Comparison of ENCODE assay signal across 14 mouse cellular contexts in the genomic region with DNA sequence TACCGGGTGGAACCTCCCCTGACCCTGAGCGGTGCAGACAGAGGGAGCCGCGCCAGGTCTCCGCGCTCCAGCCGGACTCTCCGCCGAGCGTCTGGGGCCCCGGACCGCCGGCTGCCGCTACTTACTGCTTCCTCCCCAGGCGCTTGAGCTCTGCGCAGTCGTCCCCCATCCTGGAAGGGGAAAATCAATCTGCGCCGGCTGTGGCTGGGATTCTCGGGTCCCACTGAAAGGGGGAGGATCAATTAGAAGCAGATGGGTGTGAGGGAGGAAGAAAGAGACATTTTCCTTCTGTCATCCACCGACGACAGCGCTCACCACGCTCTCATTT. TPM values are rescaled to one million over a fixed set of nuclear protein-coding genes. Genes with fewer than 3 reads are reported as not detected.
DNase-seq lines count a peak whose midpoint lies in the region; ATAC-seq and TF ChIP-seq lines count a peak whose summit lies in the region.
"Had no signal": no experiment of that assay in that cellular context is flagged by ENCODE, and none has a peak within 500 bp of the region (broad histone marks: within the 10 kb centered on the region; RNA-seq: fewer than 3 reads in every experiment).

No protein-coding gene starts in this region.

- peaks cover 40% of the 10 kb centered on the region for H3K4me1 ChIP-seq in forebrain, embryonic 10.5 days
- peaks cover 8% of the 10 kb centered on the region for H3K4me1 ChIP-seq in forebrain, embryonic 13.5 days
- H3K4me1 ChIP-seq in intestine, embryonic 14.5 days (replicated peaks; ENCODE audit: control insufficient read depth, insufficient read depth, low read length): 0 out of 2 replicates have a peak, but pooled peaks cover 4% of the 10 kb centered on the region
- H3K4me1 ChIP-seq in intestine, postnatal 0 days (replicated peaks; ENCODE audit: control insufficient read depth, insufficient read depth, low read length): no peaks in the 10 kb centered on the region
- peaks cover 6% of the 10 kb centered on the region for H3K4me1 ChIP-seq in embryonic facial prominence, embryonic 11.5 days (ENCODE audit: control insufficient read depth, insufficient read depth, low read length)
- H3K4me1 ChIP-seq in limb, embryonic 15.5 days: peaks cover 41% of the 10 kb centered on the region
- H3K4me1 ChIP-seq in midbrain, embryonic 10.5 days: peaks cover 44% of the 10 kb centered on the region

- peak overlapping the region; percentile 14 for H3K4me3 ChIP-seq in forebrain, embryonic 10.5 days
- no peak overlapping the region for H3K4me3 ChIP-seq in forebrain, embryonic 13.5 days
- H3K4me3 ChIP-seq in intestine, embryonic 14.5 days (ENCODE audit: low read depth, low read length): 0 out of 2 replicates have a peak overlapping the region, but pooled peaks have one; percentile 1
- H3K4me3 ChIP-seq in intestine, postnatal 0 days (ENCODE audit: low read depth, low read length): no peak overlapping the region
- no peak overlapping the region for H3K4me3 ChIP-seq in embryonic facial prominence, embryonic 11.5 days (ENCODE audit: low read depth, low read length)
- H3K4me3 ChIP-seq in limb, embryonic 15.5 days: peak overlapping the region; percentile 16
- no peak overlapping the region for H3K4me3 ChIP-seq in midbrain, embryonic 10.5 days
- H3K4me3 ChIP-seq: left cerebral cortex, adult 2 months had no signal

- WGBS in forebrain, embryonic 10.5 days: under 1% methylated on average over 24 of the region's 24 CpGs
- under 1% methylated on average over 21 of the region's 24 CpGs for WGBS in forebrain, embryonic 13.5 days
- 1% methylated on average over 23 of the region's 24 CpGs for WGBS in intestine, embryonic 14.5 days
- WGBS in intestine, postnatal 0 days: under 1% methylated on average over 23 of the region's 24 CpGs
- under 1% methylated on average over 22 of the region's 24 CpGs for WGBS in embryonic facial prominence, embryonic 11.5 days
- 0% methylated on average over 24 of the region's 24 CpGs for WGBS in limb, embryonic 15.5 days
- under 1% methylated on average over 24 of the region's 24 CpGs for WGBS in midbrain, embryonic 10.5 days

- H3K27me3 ChIP-seq in forebrain, embryonic 10.5 days (ENCODE audit: poor library complexity, severe bottlenecking): peaks cover 100% of the 10 kb centered on the region
- H3K27me3 ChIP-seq in forebrain, embryonic 13.5 days: peaks cover 99% of the 10 kb centered on the region
- peaks cover 99% of the 10 kb centered on the region for H3K27me3 ChIP-seq in intestine, embryonic 14.5 days (replicated peaks; ENCODE audit: control insufficient read depth, insufficient read depth, low read length)
- H3K27me3 ChIP-seq in intestine, postnatal 0 days (replicated peaks; ENCODE audit: control insufficient read depth, insufficient read depth, low read length): peaks cover 95% of the 10 kb centered on the region
- peaks cover 87% of the 10 kb centered on the region for H3K27me3 ChIP-seq in embryonic facial prominence, embryonic 11.5 days (ENCODE audit: control insufficient read depth, insufficient read depth, low read length)
- peaks cover 98% of the 10 kb centered on the region for H3K27me3 ChIP-seq in limb, embryonic 15.5 days
- H3K27me3 ChIP-seq in midbrain, embryonic 10.5 days (ENCODE audit: low read depth, poor library complexity, severe bottlenecking): peaks cover 100% of the 10 kb centered on the region

- H3K27ac ChIP-seq in forebrain, embryonic 10.5 days: no peak overlapping the region
- no peak overlapping the region for H3K27ac ChIP-seq in forebrain, embryonic 13.5 days
- H3K27ac ChIP-seq in intestine, embryonic 14.5 days (ENCODE audit: low read depth): no peak overlapping the region
- H3K27ac ChIP-seq in intestine, postnatal 0 days (ENCODE audit: low read depth, low read length): no peak overlapping the region
- no peak overlapping the region for H3K27ac ChIP-seq in embryonic facial prominence, embryonic 11.5 days (replicated peaks; ENCODE audit: low read depth, low read length)
- H3K27ac ChIP-seq in limb, embryonic 15.5 days: no peak overlapping the region
- H3K27ac ChIP-seq in midbrain, embryonic 10.5 days (replicated peaks): no peak overlapping the region
- H3K27ac ChIP-seq: left cerebral cortex, adult 2 months had no signal

- H3K36me3 ChIP-seq in forebrain, embryonic 10.5 days (replicated peaks): no peaks in the 10 kb centered on the region
- no peaks in the 10 kb centered on the region for H3K36me3 ChIP-seq in forebrain, embryonic 13.5 days (ENCODE audit: poor library complexity, severe bottlenecking)
- H3K36me3 ChIP-seq in intestine, embryonic 14.5 days (ENCODE audit: control insufficient read depth, insufficient read depth, low read length): no peaks in the 10 kb centered on the region
- H3K36me3 ChIP-seq in intestine, postnatal 0 days (ENCODE audit: control insufficient read depth, insufficient read depth): no peaks in the 10 kb centered on the region
- H3K36me3 ChIP-seq in embryonic facial prominence, embryonic 11.5 days (replicated peaks; ENCODE audit: control insufficient read depth, insufficient read depth, low read depth, low read length): no peaks in the 10 kb centered on the region
- no peaks in the 10 kb centered on the region for H3K36me3 ChIP-seq in limb, embryonic 15.5 days
- H3K36me3 ChIP-seq in midbrain, embryonic 10.5 days: no peaks in the 10 kb centered on the region

- ATAC-seq in forebrain, embryonic 13.5 days: no peak
- no peak for ATAC-seq in intestine, embryonic 14.5 days (replicated peaks; ENCODE audit: low FRiP score, low TSS enrichment, low read depth)
- no peak for ATAC-seq in intestine, postnatal 0 days
- no peak for ATAC-seq in embryonic facial prominence, embryonic 11.5 days (replicated peaks; ENCODE audit: insufficient number of reproducible peaks, low FRiP score, low TSS enrichment, low read depth)
- ATAC-seq in limb, embryonic 15.5 days (ENCODE audit: insufficient number of reproducible peaks, low FRiP score, low TSS enrichment, low read depth): no peak
- ATAC-seq: liver, postnatal 0 days had no signal

- no peak overlapping the region for H3K9ac ChIP-seq in forebrain, embryonic 13.5 days
- H3K9ac ChIP-seq in intestine, embryonic 14.5 days (ENCODE audit: low read length): no peak overlapping the region
- no peak overlapping the region for H3K9ac ChIP-seq in intestine, postnatal 0 days (ENCODE audit: low read depth, low read length)
- no peak overlapping the region for H3K9ac ChIP-seq in embryonic facial prominence, embryonic 11.5 days (replicated peaks; ENCODE audit: low read length)
- no peak overlapping the region for H3K9ac ChIP-seq in limb, embryonic 15.5 days
- H3K9ac ChIP-seq: liver, postnatal 0 days had no signal

- no peaks in the 10 kb centered on the region for H3K9me3 ChIP-seq in forebrain, embryonic 10.5 days
- H3K9me3 ChIP-seq in forebrain, embryonic 13.5 days (replicated peaks): no peaks in the 10 kb centered on the region
- no peaks in the 10 kb centered on the region for H3K9me3 ChIP-seq in intestine, embryonic 14.5 days (ENCODE audit: control insufficient read depth, low read length)
- no peaks in the 10 kb centered on the region for H3K9me3 ChIP-seq in intestine, postnatal 0 days (ENCODE audit: control insufficient read depth)
- H3K9me3 ChIP-seq in embryonic facial prominence, embryonic 11.5 days (replicated peaks; ENCODE audit: control insufficient read depth, low read length): no peaks in the 10 kb centered on the region
- H3K9me3 ChIP-seq in limb, embryonic 15.5 days: no peaks in the 10 kb centered on the region
- no peaks in the 10 kb centered on the region for H3K9me3 ChIP-seq in midbrain, embryonic 10.5 days (replicated peaks)

- no peak overlapping the region for H3K4me2 ChIP-seq in forebrain, embryonic 13.5 days
- no peak overlapping the region for H3K4me2 ChIP-seq in intestine, embryonic 14.5 days (ENCODE audit: low read length)
- H3K4me2 ChIP-seq in intestine, postnatal 0 days (replicated peaks; ENCODE audit: low read depth): no peak overlapping the region
- H3K4me2 ChIP-seq in embryonic facial prominence, embryonic 11.5 days (ENCODE audit: low read depth, low read length): 0 out of 2 replicates have a peak overlapping the region, but pooled peaks have one; percentile 3
- peak overlapping the region; percentile 20 for H3K4me2 ChIP-seq in limb, embryonic 15.5 days

- DNase-seq in forebrain, embryonic 10.5 days (ENCODE audit: extremely low spot score, low spot score): no peak
- no peak for DNase-seq in intestine, embryonic 14.5 days (ENCODE audit: low spot score)
- peak; percentile 66 for DNase-seq in embryonic facial prominence, embryonic 11.5 days (ENCODE audit: low spot score)
- no peak for DNase-seq in midbrain, embryonic 10.5 days (ENCODE audit: low spot score)
- DNase-seq in thymus, postnatal 10 days (ENCODE audit: low spot score in 2 of 2): no peak
- DNase-seq: right cerebral cortex, postnatal 4 days; thymus, adult 18-20 months had no signal

- TF ChIP-seq CTCF in intestine, postnatal 0 days (IDR thresholded peaks at IDR 0.05; ENCODE audit: low read depth): no peak

RNA-seq across cellular contexts. Expression of a gene that starts 3.5 kb away (rescaled TPM):
- not detected in 2 replicates for polyA plus RNA-seq in forebrain, embryonic 10.5 days (2016; fragmentation: Nextera tagmentation; extraction: Ambion mirVana)
- polyA plus RNA-seq in forebrain, embryonic 13.5 days (2015; fragmentation: Nextera tagmentation; extraction: Ambion mirVana): 0.14 TPM in 1 of 2 replicates, not detected in the other
- 0.16 TPM in 1 of 2 replicates, not detected in the other for polyA plus RNA-seq in intestine, embryonic 14.5 days (2014; fragmentation: Nextera tagmentation; extraction: Ambion mirVana)
- not detected in 2 replicates for polyA plus RNA-seq in intestine, postnatal 0 days (2015; fragmentation: Nextera tagmentation; extraction: Ambion mirVana)
- polyA plus RNA-seq in embryonic facial prominence, embryonic 11.5 days (2014; fragmentation: Nextera tagmentation; extraction: Ambion mirVana): 1.8 and 2.0 TPM in 2 replicates
- polyA plus RNA-seq in limb, embryonic 15.5 days (2015; fragmentation: Nextera tagmentation; extraction: Ambion mirVana): 0.87 and 0.88 TPM in 2 replicates
- polyA plus RNA-seq in midbrain, embryonic 10.5 days (2016; fragmentation: Nextera tagmentation; extraction: Ambion mirVana): 0.11 and 0.22 TPM in 2 replicates
- polyA plus RNA-seq: cortical plate, adult 2 months; large intestine, adult 2 months; liver, postnatal 0 days had no signal

Comparison
In these comparisons a context has a peak if more than half of its experiments do, and no peak if none do; other contexts are left out.
1. H3K4me3 ChIP-seq: peak in forebrain, embryonic 10.5 days (single experiment), intestine, embryonic 14.5 days (single experiment) and limb, embryonic 15.5 days (single experiment); none in forebrain, embryonic 13.5 days (single experiment), intestine, postnatal 0 days (single experiment), embryonic facial prominence, embryonic 11.5 days (single experiment) and midbrain, embryonic 10.5 days (single experiment).
2. H3K4me2 ChIP-seq: peak in embryonic facial prominence, embryonic 11.5 days (single experiment) and limb, embryonic 15.5 days (single experiment); none in forebrain, embryonic 13.5 days (single experiment), intestine, embryonic 14.5 days (single experiment) and intestine, postnatal 0 days (single experiment).